Mouse (Mus musculus) midbrain, embryonic 10.5 days (tissue): Measurements from ENCODE around the gene Spryd4. TPM values are rescaled to one million over a fixed set of nuclear protein-coding genes. Genes with fewer than 3 reads are reported as not detected.
"Not testable (repeated sequence)": the region's sequence is repeated elsewhere in the genome, so short reads cannot be mapped to it uniquely, and the experiment has no call there.

ENCODE experiments used
- DNase-seq: peaks from one replicate; pipeline ENCODE4 v3.0.0-alpha.2; 2017; ENCODE audit warnings: low spot score
- H3K27ac ChIP-seq: fragments of 300-500 bp; sonication (generic); replicated peaks from 2 replicates; pipeline ENCODE4 v1.5.1; 2016; ENCODE audit warnings: mild to moderate bottlenecking
- H3K27me3 ChIP-seq: fragments of 300-500 bp; sonication (generic); 2 replicates; pipeline ENCODE4 v1.6.1; 2016; ENCODE audit warnings: low read depth, mild to moderate bottlenecking; ENCODE audit not compliant: poor library complexity, severe bottlenecking
- H3K36me3 ChIP-seq: fragments of 300-500 bp; sonication (generic); 2 replicates; pipeline ENCODE4 v1.6.1; 2016; ENCODE audit warnings: mild to moderate bottlenecking, moderate library complexity
- H3K4me1 ChIP-seq: fragments of 300-500 bp; sonication (generic); 2 replicates; pipeline ENCODE4 v1.6.1; 2016
- H3K4me3 ChIP-seq: fragments of 300-500 bp; sonication (generic); 2 replicates; pipeline ENCODE4 v1.5.1; 2016; ENCODE audit warnings: mild to moderate bottlenecking, moderate library complexity
- H3K9me3 ChIP-seq: fragments of 300-500 bp; sonication (generic); replicated peaks from 2 replicates; pipeline ENCODE4 v1.6.1; 2016; ENCODE audit warnings: mild to moderate bottlenecking
- WGBS: fragments of 180-500 bp; shearing (Covaris S2); methylation state at CpG from one replicate; pipeline ENCODE4 v1.1.7; 2016; 5-methylcytosine and 5-hydroxymethylcytosine counted together
- polyA plus RNA-seq: library from polyadenylated mRNA; unstranded; fragments of >200 nt; fragmentation: Nextera tagmentation; extraction: Ambion mirVana; gene quantifications from 2 replicates; pipeline ENCODE4 v1.2.1, GENCODE M21; 2016

The Spryd4 gene
- polyA plus RNA-seq, 1 experiment from 2014 or later, result 32.7 TPM

- not testable (repeated sequence) for H3K27me3 ChIP-seq, H3K27ac ChIP-seq, H3K9me3 ChIP-seq, H3K36me3 ChIP-seq, H3K4me3 ChIP-seq, DNase-seq
- 97% methylated on average over 10 of the region's 10 CpGs for WGBS
- peaks cover 28% of the 10 kb centered on the region for H3K4me1 ChIP-seq
Measured at GRCm38 (mm10) chr10:128171348-128171747, 40.3 kb downstream of the Spryd4 start.

- 68% methylated on average over 6 of the region's 6 CpGs for WGBS
- H3K27me3 ChIP-seq, result no peaks in the 10 kb centered on the region
- no peak for DNase-seq
- H3K27ac ChIP-seq, result no peak overlapping the region
- no peak overlapping the region for H3K4me3 ChIP-seq
- no peaks in the 10 kb centered on the region for H3K9me3 ChIP-seq
- H3K36me3 ChIP-seq, result peaks cover 12% of the 10 kb centered on the region
- H3K4me1 ChIP-seq, result no peaks in the 10 kb centered on the region
Measured at GRCm38 (mm10) chr10:128167091-128167490, 44.5 kb downstream of the Spryd4 start.

GRCm38 (mm10) chr10:128165726-128166125, 45.9 kb downstream of the Spryd4 start:
- not testable (repeated sequence) for H3K9me3 ChIP-seq, H3K4me3 ChIP-seq, H3K27me3 ChIP-seq, H3K27ac ChIP-seq, H3K4me1 ChIP-seq, DNase-seq
- WGBS, result 94% methylated on average over 3 of the region's 3 CpGs
- peaks cover 12% of the 10 kb centered on the region for H3K36me3 ChIP-seq

Other genes starting within 250 kb of the Spryd4 start
- not detected in 2 replicates for gene Hsd17b6, start 204.2 kb downstream of the Spryd4 start, polyA plus RNA-seq
- gene Prim1, start 196.6 kb downstream of the Spryd4 start, polyA plus RNA-seq, result 105 and 114 TPM in 2 replicates
- gene Naca, start 176.2 kb downstream of the Spryd4 start, polyA plus RNA-seq, result 814 and 925 TPM in 2 replicates
- gene Ptges3, start 152.9 kb downstream of the Spryd4 start, polyA plus RNA-seq, result 669 and 729 TPM in 2 replicates
- 2,205 and 2,316 TPM in 2 replicates for gene Atp5b, start 128.5 kb downstream of the Spryd4 start, polyA plus RNA-seq
- gene Baz2a, start 120.2 kb downstream of the Spryd4 start, polyA plus RNA-seq, result 14.3 and 16.7 TPM in 2 replicates
- 24.3 and 25.0 TPM in 2 replicates for gene Rbms2, start 31.5 kb downstream of the Spryd4 start, polyA plus RNA-seq
- gene Gls2, start 17.4 kb downstream of the Spryd4 start, polyA plus RNA-seq, result 0.96 and 1.5 TPM in 2 replicates
- gene Mip, start 14.0 kb upstream of the Spryd4 start, polyA plus RNA-seq, result 0.21 TPM in 1 of 2 replicates, not detected in the other
- gene Timeless, start 20.3 kb upstream of the Spryd4 start, polyA plus RNA-seq, result 86.6 and 89.4 TPM in 2 replicates
- 0.73 and 0.77 TPM in 2 replicates for gene Apon, start 42.3 kb upstream of the Spryd4 start, polyA plus RNA-seq
- gene Apof, start 56.9 kb upstream of the Spryd4 start, polyA plus RNA-seq, result not detected in 2 replicates
- 12.6 and 16.1 TPM in 2 replicates for gene Stat2, start 58.8 kb upstream of the Spryd4 start, polyA plus RNA-seq
- not detected in 2 replicates for gene Il23a, start 86.9 kb upstream of the Spryd4 start, polyA plus RNA-seq
- 43.3 and 50.2 TPM in 2 replicates for gene Pan2, start 91.5 kb upstream of the Spryd4 start, polyA plus RNA-seq
- gene Cnpy2, start 110.7 kb upstream of the Spryd4 start, polyA plus RNA-seq, result 245 and 259 TPM in 2 replicates
- 237 and 248 TPM in 2 replicates for gene Cs, start 125.9 kb upstream of the Spryd4 start, polyA plus RNA-seq
- gene Coq10a, start 157.2 kb upstream of the Spryd4 start, polyA plus RNA-seq, result 13.2 and 18.8 TPM in 2 replicates
- gene Ankrd52, start 165.3 kb upstream of the Spryd4 start, polyA plus RNA-seq, result 9.0 and 9.2 TPM in 2 replicates
- 0.06 and 0.19 TPM in 2 replicates for gene Slc39a5, start 189.4 kb upstream of the Spryd4 start, polyA plus RNA-seq
- 149 and 151 TPM in 2 replicates for gene Nabp2, start 199.7 kb upstream of the Spryd4 start, polyA plus RNA-seq
- 42.0 and 49.2 TPM in 2 replicates for gene Rnf41, start 199.8 kb upstream of the Spryd4 start, polyA plus RNA-seq
- gene Smarcc2, start 247.4 kb upstream of the Spryd4 start, polyA plus RNA-seq, result 75.2 and 110 TPM in 2 replicates